Mouse (Mus musculus) myocyte (in vitro differentiated cells): ENCODE measurements around the gene Recql5. TPM values are rescaled to one million over a fixed set of nuclear protein-coding genes. Genes with fewer than 3 reads are reported as not detected.

Experiments used
- H3K27me3 ChIP-seq: one replicate; pipeline ENCODE4 v1.6.1; 2011; ENCODE audit not compliant: control insufficient read depth, insufficient read depth, insufficient read length
- H3K36me3 ChIP-seq: one replicate; pipeline ENCODE4 v1.6.1; 2011; ENCODE audit not compliant: control insufficient read depth, insufficient read depth
- H3K4me2 ChIP-seq: one replicate; pipeline ENCODE4 v1.6.1; 2011; ENCODE audit warnings: low read depth, control low read depth
- H3K4me3 ChIP-seq: one replicate; pipeline ENCODE4 v1.5.1; 2011; ENCODE audit warnings: mild to moderate bottlenecking, control low read depth, moderate library complexity
- H3K79me2 ChIP-seq: one replicate; pipeline ENCODE4 v1.6.1; 2011; ENCODE audit not compliant: control insufficient read depth, insufficient read depth
- H3ac ChIP-seq: one replicate; pipeline ENCODE4 v1.6.1; 2011; ENCODE audit not compliant: control insufficient read depth, insufficient read length
- CEBPB ChIP-seq: IDR thresholded peaks from 2 replicates; pipeline ENCODE4 v1.6.1; 2011; ENCODE audit warnings: mild to moderate bottlenecking, moderate library complexity; ENCODE audit not compliant: poor library complexity, insufficient read depth, severe bottlenecking
- E2F4 ChIP-seq: IDR thresholded peaks from one replicate; pipeline ENCODE4 v1.6.1; 2011; ENCODE audit warnings: mild to moderate bottlenecking, control low read depth, moderate library complexity; ENCODE audit not compliant: insufficient read depth
- MAX ChIP-seq: IDR thresholded peaks from one replicate; pipeline ENCODE4 v1.6.1; 2011; ENCODE audit warnings: low read depth, mild to moderate bottlenecking, control low read depth
- MYOD1 ChIP-seq, 3 experiments: IDR thresholded peaks; one replicate each; pipeline ENCODE4 v1.6.1; 2011; ENCODE audit warnings: control low read depth in 2 of 3, low read depth in 2 of 3, mild to moderate bottlenecking in 2 of 3, moderate library complexity in 1 of 3; ENCODE audit not compliant: insufficient read length in 2 of 3, control insufficient read depth in 1 of 3
- MYOG ChIP-seq, 3 experiments: IDR thresholded peaks; one replicate each; pipeline ENCODE4 v1.6.1; 2011; ENCODE audit warnings: control low read depth in 2 of 3, low read depth in 2 of 3, mild to moderate bottlenecking in 2 of 3; ENCODE audit not compliant: insufficient read length in 2 of 3, control insufficient read depth in 1 of 3, insufficient read depth in 1 of 3
- POLR2A ChIP-seq: IDR thresholded peaks from one replicate; pipeline ENCODE4 v1.6.1; 2011; ENCODE audit warnings: low read depth, mild to moderate bottlenecking, control low read depth, moderate library complexity; ENCODE audit not compliant: insufficient read length
- POLR2AphosphoS2 ChIP-seq: IDR thresholded peaks from one replicate; pipeline ENCODE4 v1.6.1; 2011; ENCODE audit warnings: low read depth, control low read depth; ENCODE audit not compliant: insufficient read length
- REST ChIP-seq: IDR thresholded peaks from one replicate; pipeline ENCODE4 v1.6.1; 2011; ENCODE audit warnings: mild to moderate bottlenecking, control low read depth, moderate library complexity; ENCODE audit not compliant: insufficient read depth, insufficient read length
- SRF ChIP-seq: IDR thresholded peaks from one replicate; pipeline ENCODE4 v1.6.1; 2011; ENCODE audit warnings: low read depth; ENCODE audit not compliant: control insufficient read depth, insufficient read length
- TCF12 ChIP-seq: IDR thresholded peaks from one replicate; pipeline ENCODE4 v1.6.1; 2011; ENCODE audit warnings: mild to moderate bottlenecking, control low read depth; ENCODE audit not compliant: poor library complexity, insufficient read depth, severe bottlenecking
- TCF3 ChIP-seq: IDR thresholded peaks from one replicate; pipeline ENCODE4 v1.6.1; 2011; ENCODE audit warnings: low read depth, control low read depth; ENCODE audit not compliant: insufficient read length
- USF1 ChIP-seq: IDR thresholded peaks from one replicate; pipeline ENCODE4 v1.6.1; 2011; ENCODE audit warnings: low read depth, mild to moderate bottlenecking, control low read depth, moderate library complexity
- polyA plus RNA-seq: library from polyadenylated mRNA; unstranded; fragments of >200 nt; fragmentation: generic; extraction: Trizol; gene quantifications from one replicate; pipeline ENCODE4 v1.2.1, GENCODE M21; 2012; ENCODE audit warnings: missing spikeins

The Recql5 gene
- polyA plus RNA-seq, 1 experiment: 13.1 TPM

DNA sequence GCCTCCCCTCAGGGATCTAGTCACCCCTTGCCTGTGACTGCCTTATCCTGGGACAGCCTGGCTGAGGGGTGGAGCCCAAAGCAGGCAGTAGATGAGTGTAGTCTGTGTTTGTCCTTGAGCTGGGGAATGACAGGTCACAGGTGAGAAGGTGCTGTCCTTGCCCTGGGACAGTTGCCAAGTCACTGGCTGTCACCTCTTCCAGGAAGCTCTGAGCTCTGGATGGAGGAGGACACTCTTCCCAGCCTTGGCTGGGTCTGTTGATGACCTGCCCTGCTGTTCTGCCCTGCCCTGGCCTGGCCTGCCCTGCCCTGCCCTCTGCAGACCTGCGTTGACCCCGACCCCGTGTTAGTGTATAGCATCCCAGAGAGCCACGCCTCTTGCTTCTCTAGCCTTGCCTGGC, 60.8 kb downstream of the Recql5 start:
- Histone ChIP-seq H3K4me2 (no peak overlapping the region), H3K27me3 (peaks cover 37% of the 10 kb centered on the region), H3ac (no peak overlapping the region), H3K36me3 (no peaks in the 10 kb centered on the region), H3K4me3 (no peak overlapping the region), H3K79me2 (no peaks in the 10 kb centered on the region)
- no peak for TF ChIP-seq POLR2A
- no peak for TF ChIP-seq TCF12
- no peak for TF ChIP-seq MYOG (IDR thresholded peaks at IDR 0.05; ENCODE audit: control insufficient read depth in 1 of 3, insufficient read depth in 1 of 3, insufficient read length in 2 of 3, low read depth in 2 of 3)
- TF ChIP-seq USF1: no peak
- no peak for TF ChIP-seq SRF
- no peak for TF ChIP-seq MYOD1 (IDR thresholded peaks at IDR 0.05; ENCODE audit: control insufficient read depth in 1 of 3, insufficient read length in 2 of 3, low read depth in 2 of 3)
- TF ChIP-seq POLR2AphosphoS2: no peak
- no peak for TF ChIP-seq TCF3
- TF ChIP-seq REST: no peak
- no peak for TF ChIP-seq E2F4
- no peak for TF ChIP-seq CEBPB

DNA sequence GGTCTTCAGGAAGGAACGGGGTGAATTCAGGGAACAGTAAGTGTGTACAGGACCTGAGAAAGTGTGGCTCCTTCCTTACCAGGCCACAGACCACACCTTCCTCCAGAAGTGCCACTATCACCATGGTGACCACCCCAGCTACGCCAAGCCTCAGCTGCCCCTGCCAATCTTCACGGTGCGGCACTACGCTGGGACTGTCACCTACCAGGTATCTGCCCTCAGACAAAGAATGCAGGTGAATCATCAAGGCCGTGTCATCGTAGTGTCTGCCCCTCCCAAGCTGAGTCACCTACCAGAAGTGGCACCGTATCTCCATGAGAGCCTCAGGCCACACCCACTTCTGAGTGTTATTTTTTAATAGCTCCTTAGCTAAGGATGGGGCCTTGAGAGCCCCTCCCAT, 63.9 kb downstream of the Recql5 start:
- Histone ChIP-seq H3K27me3 (peaks cover 57% of the 10 kb centered on the region), H3K4me2 (no peak overlapping the region), H3K79me2 (no peaks in the 10 kb centered on the region), H3ac (no peak overlapping the region), H3K4me3 (no peak overlapping the region), H3K36me3 (no peaks in the 10 kb centered on the region)
- peak; percentile 73 for TF ChIP-seq TCF3
- peak; percentile 5 to 100 (median 92) for TF ChIP-seq MYOD1 (IDR thresholded peaks at IDR 0.05; ENCODE audit: control insufficient read depth in 1 of 3, insufficient read length in 2 of 3, low read depth in 2 of 3)
- TF ChIP-seq MYOG (IDR thresholded peaks at IDR 0.05; ENCODE audit: control insufficient read depth in 1 of 3, insufficient read depth in 1 of 3, insufficient read length in 2 of 3, low read depth in 2 of 3): peak in 2 of 3 experiments; percentile 22 to 67
- TF ChIP-seq MAX: no peak
- no peak for TF ChIP-seq SRF
- TF ChIP-seq POLR2A: no peak

DNA sequence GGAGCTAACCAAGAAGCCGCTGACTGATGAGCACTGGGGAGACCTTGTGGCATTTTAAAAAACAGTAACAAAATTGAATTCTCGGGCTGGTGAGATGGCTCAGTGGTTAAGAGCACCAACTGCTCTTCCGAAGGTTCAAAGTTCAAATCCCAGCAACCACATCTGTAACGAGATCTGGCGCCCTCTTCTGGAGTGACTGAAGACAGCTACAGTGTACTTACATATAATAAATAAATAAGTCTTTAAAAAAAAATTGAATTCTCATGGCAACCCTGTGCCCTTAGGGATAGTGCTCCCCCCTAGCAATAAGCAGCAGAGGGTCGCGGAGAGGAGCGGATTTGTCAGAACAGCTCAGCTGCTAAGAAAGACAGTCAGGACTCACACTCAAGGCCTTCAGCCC, 69.4 kb downstream of the Recql5 start:
- no peak for TF ChIP-seq POLR2AphosphoS2
- no peak for TF ChIP-seq E2F4
- no peak for TF ChIP-seq REST
- no peak for TF ChIP-seq TCF3
- no peak for TF ChIP-seq TCF12
- H3K79me2 ChIP-seq: no peaks in the 10 kb centered on the region
- H3ac ChIP-seq: no peak overlapping the region
- no peak overlapping the region for H3K4me3 ChIP-seq
- H3K36me3 ChIP-seq: no peaks in the 10 kb centered on the region
- peaks cover 75% of the 10 kb centered on the region for H3K27me3 ChIP-seq
- no peak overlapping the region for H3K4me2 ChIP-seq

DNA sequence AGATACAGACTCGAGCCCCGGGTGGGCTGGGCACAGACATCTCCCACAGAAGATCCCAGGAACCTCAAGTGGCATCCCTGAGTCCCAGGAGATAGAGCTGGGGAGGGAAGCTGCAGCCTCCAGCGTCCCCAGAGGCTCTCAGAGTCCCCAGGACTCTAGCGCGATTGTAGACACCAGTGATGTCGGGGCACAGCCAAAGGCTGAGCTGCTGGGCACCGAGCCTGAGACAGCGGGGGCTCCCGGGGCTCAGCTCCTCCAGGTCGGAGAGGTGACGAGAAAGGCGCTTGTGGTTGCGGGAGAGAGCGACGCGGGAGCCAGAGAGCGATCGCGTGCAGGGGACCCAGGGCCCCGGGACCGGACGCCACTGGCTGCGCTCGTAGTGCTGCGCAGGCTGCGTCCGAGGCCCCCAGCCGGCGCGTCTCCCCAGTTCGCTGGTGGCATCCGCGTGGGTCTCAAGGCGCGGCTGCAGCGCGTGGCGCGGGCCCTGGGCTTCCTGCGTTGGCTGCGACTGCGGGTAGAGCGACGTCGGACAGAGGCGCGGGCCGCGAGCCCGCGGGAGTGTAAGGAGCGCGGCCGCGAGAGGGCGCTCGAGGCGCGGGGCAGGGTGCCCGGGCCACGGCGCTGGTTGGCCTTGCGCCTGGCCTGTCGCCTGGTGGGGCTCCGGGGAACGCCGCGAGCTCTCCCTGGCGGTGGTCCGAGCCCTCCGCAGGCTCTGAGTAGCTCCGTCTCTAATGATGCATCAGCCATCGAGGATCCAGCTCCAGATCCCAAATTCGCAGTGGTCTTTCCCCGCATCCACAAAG, 73.9 kb downstream of the Recql5 start:
- H3K27me3 ChIP-seq: peaks cover 78% of the 10 kb centered on the region
- TF ChIP-seq POLR2A: no peak
- TF ChIP-seq TCF3: no peak
- no peak for TF ChIP-seq USF1
- no peak for TF ChIP-seq CEBPB
- no peak for TF ChIP-seq MYOD1 (IDR thresholded peaks at IDR 0.05; ENCODE audit: control insufficient read depth in 1 of 3, insufficient read length in 2 of 3, low read depth in 2 of 3)
- no peak for TF ChIP-seq MAX
- no peak for TF ChIP-seq TCF12
- TF ChIP-seq POLR2AphosphoS2: no peak
- TF ChIP-seq MYOG (IDR thresholded peaks at IDR 0.05; ENCODE audit: control insufficient read depth in 1 of 3, insufficient read depth in 1 of 3, insufficient read length in 2 of 3, low read depth in 2 of 3): no peak
- H3K4me3 ChIP-seq: no peak overlapping the region
- no peaks in the 10 kb centered on the region for H3K36me3 ChIP-seq
- no peak overlapping the region for H3ac ChIP-seq
- H3K4me2 ChIP-seq: peak overlapping the region; percentile 18
- no peaks in the 10 kb centered on the region for H3K79me2 ChIP-seq

DNA sequence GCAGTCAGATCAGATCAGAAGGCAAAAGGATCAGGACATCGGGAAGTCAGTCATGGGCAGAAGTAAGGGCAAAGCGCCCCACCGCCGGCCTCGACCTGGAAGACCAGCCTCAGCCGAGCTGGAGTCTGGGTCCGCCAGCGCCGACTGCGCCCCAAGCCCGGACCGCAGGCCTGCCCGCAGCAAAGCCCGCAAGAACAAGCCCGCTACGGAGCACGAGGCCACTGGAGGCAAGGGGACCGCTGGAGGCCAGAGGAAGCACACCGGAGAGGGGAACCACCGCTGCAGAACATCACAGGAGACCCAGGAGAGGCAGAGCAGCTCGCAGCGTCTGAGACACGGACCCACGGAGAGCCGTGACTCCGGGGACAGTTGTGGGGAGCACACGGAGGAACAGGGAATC, 74.9 kb downstream of the Recql5 start, which contains the start of gene Myo15b:
Gene Myo15b, plus strand, starts transcription at position 53 of the 400 bp plus-strand sequence.
- H3K36me3 ChIP-seq: no peaks in the 10 kb centered on the region
- TF ChIP-seq MAX: no peak
- TF ChIP-seq POLR2A: no peak
- no peak for TF ChIP-seq MYOD1 (IDR thresholded peaks at IDR 0.05; ENCODE audit: control insufficient read depth in 1 of 3, insufficient read length in 2 of 3, low read depth in 2 of 3)
- TF ChIP-seq TCF12: no peak
- TF ChIP-seq REST: no peak
- TF ChIP-seq SRF: no peak
- no peak for TF ChIP-seq MYOG (IDR thresholded peaks at IDR 0.05; ENCODE audit: control insufficient read depth in 1 of 3, insufficient read depth in 1 of 3, insufficient read length in 2 of 3, low read depth in 2 of 3)
- no peak for TF ChIP-seq POLR2AphosphoS2
- no peak for TF ChIP-seq E2F4
- TF ChIP-seq USF1: no peak
- TF ChIP-seq CEBPB: no peak
- TF ChIP-seq TCF3: no peak
- no peak within 1 kb of the TSS for H3K4me3 ChIP-seq
- H3ac ChIP-seq: no peak within 1 kb of the TSS
- peak within 1 kb of the TSS; percentile 18 for H3K4me2 ChIP-seq
- peaks cover 82% of the 10 kb centered on the region for H3K27me3 ChIP-seq
- H3K79me2 ChIP-seq: no peaks in the 10 kb centered on the region
